Mouse (Mus musculus) liver, embryonic 15.5 days (tissue): ENCODE measurements around the gene Slc22a3. TPM values are rescaled to one million over a fixed set of nuclear protein-coding genes. Genes with fewer than 3 reads are reported as not detected.
A peak's percentile ranks its signal among the peaks of the same experiment; 100 is the strongest.

ENCODE experiments used
- ATAC-seq: fragments of 200-750 bp; cut with Nextera tagmentation; 2 replicates; pipeline ENCODE4 v1.8.0; 2017; ENCODE audit warnings: moderate number of reproducible peaks, mild to moderate bottlenecking, moderate library complexity; ENCODE audit not compliant: insufficient read depth
- H3K27ac ChIP-seq: fragments of 300-500 bp; sonication (generic); replicated peaks from 2 replicates; pipeline ENCODE4 v1.5.1; 2015; ENCODE audit warnings: mild to moderate bottlenecking, inconsistent platforms
- H3K27me3 ChIP-seq: fragments of 300-500 bp; sonication (generic); 2 replicates; pipeline ENCODE4 v1.6.1; 2015; ENCODE audit warnings: mild to moderate bottlenecking, inconsistent platforms
- H3K36me3 ChIP-seq: fragments of 300-500 bp; sonication (generic); replicated peaks from 2 replicates; pipeline ENCODE4 v1.6.1; 2015; ENCODE audit warnings: moderate library complexity, mild to moderate bottlenecking, inconsistent platforms
- H3K4me1 ChIP-seq: fragments of 300-500 bp; sonication (generic); replicated peaks from 2 replicates; pipeline ENCODE4 v1.6.1; 2015; ENCODE audit warnings: inconsistent platforms
- H3K4me2 ChIP-seq: fragments of 300-500 bp; sonication (generic); 2 replicates; pipeline ENCODE4 v1.6.1; 2015; ENCODE audit warnings: moderate library complexity, mild to moderate bottlenecking, inconsistent platforms
- H3K4me3 ChIP-seq: fragments of 300-500 bp; sonication (generic); replicated peaks from 2 replicates; pipeline ENCODE4 v1.5.1; 2015; ENCODE audit warnings: mild to moderate bottlenecking, inconsistent platforms
- H3K9ac ChIP-seq: fragments of 300-500 bp; sonication (generic); 2 replicates; pipeline ENCODE4 v1.6.1; 2015; ENCODE audit warnings: moderate library complexity, mild to moderate bottlenecking, inconsistent platforms
- H3K9me3 ChIP-seq: fragments of 300-500 bp; sonication (generic); replicated peaks from 2 replicates; pipeline ENCODE4 v1.6.1; 2016; ENCODE audit warnings: inconsistent platforms
- WGBS: fragments of 180-500 bp; shearing (Covaris S2); methylation state at CpG from one replicate; pipeline ENCODE4 v1.1.7; 2015; ENCODE audit warnings: mixed read lengths; ENCODE audit not compliant: insufficient replicate concordance; 5-methylcytosine and 5-hydroxymethylcytosine counted together
- polyA plus RNA-seq: library from polyadenylated mRNA; unstranded; fragments of >200 nt; fragmentation: Nextera tagmentation; extraction: Ambion mirVana; gene quantifications from 2 replicates; pipeline ENCODE4 v1.2.1, GENCODE M21; 2015

The Slc22a3 gene
- polyA plus RNA-seq, 1 experiment from 2014 or later, result 0.48 TPM

DNA sequence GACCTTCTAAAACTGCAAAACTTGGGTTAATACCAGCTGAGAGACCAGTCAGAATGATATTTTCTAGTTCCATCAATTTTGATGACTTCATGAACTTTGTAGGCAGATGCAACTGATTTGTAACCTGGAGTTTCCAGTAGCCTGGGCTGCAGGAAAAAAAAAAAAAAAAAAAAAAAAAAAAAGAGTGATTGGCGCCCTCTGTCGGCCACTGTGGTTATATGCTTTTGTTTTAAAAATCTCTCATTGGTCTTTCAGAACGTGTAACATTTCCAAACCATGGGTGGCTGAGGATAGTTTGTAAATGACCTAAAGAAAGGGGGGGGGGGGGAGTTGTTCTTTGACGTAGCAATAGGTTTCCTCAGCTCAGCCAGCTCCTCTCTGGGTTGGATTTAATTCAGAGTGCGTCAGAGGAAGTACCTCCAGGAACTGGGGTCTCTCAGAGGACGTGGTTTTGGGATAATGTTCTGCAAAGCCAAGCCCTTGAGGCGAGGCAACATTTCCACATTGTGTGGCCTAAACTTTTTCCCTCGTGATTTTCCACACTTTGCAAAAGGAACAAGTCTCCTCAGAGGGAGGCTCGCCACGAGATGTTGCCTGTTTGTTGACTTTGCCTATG, 136.1 kb downstream of the Slc22a3 start:
- ATAC-seq, result no peak
- Histone ChIP-seq H3K4me1 (peaks cover 31% of the 10 kb centered on the region), H3K4me2 (peak overlapping the region; percentile 58), H3K9ac (no peak overlapping the region), H3K4me3 (peak overlapping the region; percentile 15), H3K36me3 (no peaks in the 10 kb centered on the region), H3K27me3 (no peaks in the 10 kb centered on the region; the same call in 1 of the 2 replicates), H3K27ac (no peak overlapping the region), H3K9me3 (no peaks in the 10 kb centered on the region)
- 18% methylated on average over 10 of the region's 10 CpGs for WGBS

GRCm38 (mm10) chr17:12370289-12370688, 137.2 kb downstream of the Slc22a3 start:
- ATAC-seq, result no peak
- 50% methylated on average over 4 of the region's 4 CpGs for WGBS
- no peak overlapping the region for H3K9ac ChIP-seq

GRCm38 (mm10) chr17:12369393-12369792, 138.1 kb downstream of the Slc22a3 start:
- 49% methylated on average over 5 of the region's 5 CpGs for WGBS
- Histone ChIP-seq H3K9ac (no peak overlapping the region), H3K27me3 (no peaks in the 10 kb centered on the region; the same call in 1 of the 2 replicates), H3K4me1 (peaks cover 19% of the 10 kb centered on the region), H3K27ac (no peak overlapping the region), H3K4me3 (no peak overlapping the region), H3K4me2 (no peak overlapping the region), H3K36me3 (no peaks in the 10 kb centered on the region), H3K9me3 (no peaks in the 10 kb centered on the region)
- ATAC-seq, result no peak

More at GRCm38 (mm10) chr17:12370289-12370688, 137.2 kb downstream of the Slc22a3 start:
- Histone ChIP-seq H3K4me3 (no peak overlapping the region), H3K9me3 (no peaks in the 10 kb centered on the region), H3K36me3 (no peaks in the 10 kb centered on the region), H3K27ac (no peak overlapping the region), H3K27me3 (no peaks in the 10 kb centered on the region; the same call in 1 of the 2 replicates), H3K4me1 (peaks cover 28% of the 10 kb centered on the region), H3K4me2 (no peak overlapping the region)

Other genes starting within 250 kb of the Slc22a3 start
- 9.7 and 10.6 TPM in 2 replicates for gene Map3k4, start 188.9 kb downstream of the Slc22a3 start, polyA plus RNA-seq
- gene Plg, start 129.1 kb downstream of the Slc22a3 start, polyA plus RNA-seq, result 355 and 417 TPM in 2 replicates
- not detected in 2 replicates for gene Slc22a2, start 76.4 kb upstream of the Slc22a3 start, polyA plus RNA-seq
- gene Slc22a1, start 168.1 kb upstream of the Slc22a3 start, polyA plus RNA-seq, result 0.05 TPM in 1 of 2 replicates, not detected in the other